Mouse (Mus musculus): Measurements from ENCODE around the gene Gm45021. TPM values are rescaled to one million over a fixed set of nuclear protein-coding genes. Genes with fewer than 3 reads are reported as not detected.
"Not testable (repeated sequence)": the region's sequence is repeated elsewhere in the genome, so short reads cannot be mapped to it uniquely, and the experiment has no call there.

The Gm45021 gene
- total RNA-seq, 2 experiments from 2014 or later = not detected

DNA sequence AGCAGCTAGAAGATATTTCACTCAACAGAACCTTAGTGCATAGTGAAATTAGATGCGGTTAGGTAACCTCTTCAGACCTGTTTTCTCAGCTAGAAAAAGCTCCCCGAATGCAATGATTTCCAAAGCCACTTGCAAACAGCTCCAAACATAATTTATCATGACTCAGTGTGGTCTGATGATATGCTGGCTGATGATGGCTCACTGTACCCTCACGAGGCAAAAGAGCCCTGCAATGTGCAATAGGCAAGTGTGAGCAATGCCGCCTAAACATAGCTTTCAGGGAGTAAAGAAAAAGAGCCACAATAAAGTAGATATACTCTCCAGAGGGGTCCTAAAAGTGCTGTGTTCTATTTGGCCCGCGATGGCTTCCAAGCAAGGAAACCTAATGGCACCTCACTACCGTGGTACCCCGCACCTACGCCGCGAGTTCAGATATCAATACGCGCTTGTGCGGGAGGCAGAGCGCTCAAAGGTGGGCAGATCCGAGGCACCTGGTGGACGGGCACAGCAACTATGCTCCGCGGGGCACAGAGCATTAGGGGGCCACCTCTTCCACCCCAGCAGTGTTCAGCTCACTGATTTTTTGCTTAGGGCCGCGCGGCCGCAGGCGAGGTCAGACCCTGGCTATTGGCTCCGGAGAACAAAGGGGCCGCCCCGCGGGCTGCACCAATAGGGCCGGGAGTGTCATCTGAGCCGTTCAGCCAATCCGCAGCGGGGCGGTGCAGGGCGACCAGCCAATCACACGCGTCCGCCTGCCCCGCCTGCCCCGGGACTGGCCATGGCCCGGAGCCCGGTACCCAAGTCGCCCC is 12.1 kb downstream of the Gm45021 start, which contains the start of gene Zfp775:
TSS of gene Zfp775 (plus strand) at position 793 of the 809 bp plus-strand sequence.
- DNase-seq = peak; percentile 99
- Histone ChIP-seq H3K4me3 (peak within 1 kb of the TSS; percentile 78), H3K27ac (peak within 1 kb of the TSS; percentile 96)
- intact Hi-C loops (cut with DNase I) = no loop called here
- no peak for TF ChIP-seq CTCF (IDR thresholded peaks at IDR 0.05)

GRCm38 (mm10) chr6:48602080-48602741 is 12.8 kb downstream of the Gm45021 start:
- H3K4me3 ChIP-seq = peak overlapping the region; percentile 78
- peak overlapping the region; percentile 96 for H3K27ac ChIP-seq
- TF ChIP-seq CTCF (IDR thresholded peaks at IDR 0.05) = no peak
- peak; percentile 58 for DNase-seq
- intact Hi-C loops (cut with DNase I) = no loop called here

GRCm38 (mm10) chr6:48608124-48608523 is 18.7 kb downstream of the Gm45021 start:
- TF ChIP-seq CTCF (IDR thresholded peaks at IDR 0.05) = no peak
- Histone ChIP-seq H3K4me3 (no peak overlapping the region), H3K27ac (no peak overlapping the region)
- intact Hi-C loops (cut with DNase I) = no loop called here
- DNase-seq = no peak

DNA sequence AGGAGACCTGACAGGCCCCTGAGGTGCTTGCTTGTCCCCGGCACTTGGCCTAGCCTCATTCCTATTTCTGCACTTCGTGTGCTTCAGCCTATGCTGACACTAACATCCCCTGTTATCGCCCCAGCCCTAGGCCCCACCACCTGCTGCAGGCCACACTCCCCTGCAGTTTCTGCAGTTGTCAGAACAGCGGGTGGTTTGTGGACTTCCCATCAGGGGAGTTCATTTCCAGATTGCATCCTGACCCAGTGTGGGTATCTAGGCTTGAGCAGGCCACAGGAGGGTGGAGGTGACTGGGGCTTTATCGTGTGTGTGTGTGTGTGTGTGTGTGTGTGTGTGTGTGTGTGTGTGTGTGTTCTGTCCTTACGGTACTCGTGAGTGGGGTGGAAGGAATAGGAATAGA is 20.1 kb downstream of the Gm45021 start:
- DNase-seq = no peak
- Histone ChIP-seq H3K27ac (no peak overlapping the region), H3K4me3 (no peak overlapping the region)
- no peak for TF ChIP-seq CTCF (IDR thresholded peaks at IDR 0.05)
- intact Hi-C loops (cut with DNase I) = no loop called here

- H3K27ac ChIP-seq = no peak overlapping the region
- no peak for TF ChIP-seq CTCF (IDR thresholded peaks at IDR 0.05)
- H3K4me3 ChIP-seq = no peak overlapping the region
- DNase-seq = no peak
- intact Hi-C loops (cut with DNase I) = no loop called here
These were observed 21.2 kb downstream of the Gm45021 start for GRCm38 (mm10) chr6:48610657-48611056.

- intact Hi-C loops (cut with DNase I) = no loop called here
- Histone ChIP-seq H3K27ac (no peak overlapping the region), H3K4me3 (no peak overlapping the region)
- TF ChIP-seq CTCF (IDR thresholded peaks at IDR 0.05) = no peak
- DNase-seq = no peak
These were observed 24.1 kb downstream of the Gm45021 start for GRCm38 (mm10) chr6:48613464-48613863.

GRCm38 (mm10) chr6:48614756-48615155 is 25.3 kb downstream of the Gm45021 start:
- H3K27ac ChIP-seq = no peak overlapping the region
- no peak for TF ChIP-seq CTCF (IDR thresholded peaks at IDR 0.05)
- no peak for DNase-seq
- no peak overlapping the region for H3K4me3 ChIP-seq
- intact Hi-C loops (cut with DNase I) = no loop called here

DNA sequence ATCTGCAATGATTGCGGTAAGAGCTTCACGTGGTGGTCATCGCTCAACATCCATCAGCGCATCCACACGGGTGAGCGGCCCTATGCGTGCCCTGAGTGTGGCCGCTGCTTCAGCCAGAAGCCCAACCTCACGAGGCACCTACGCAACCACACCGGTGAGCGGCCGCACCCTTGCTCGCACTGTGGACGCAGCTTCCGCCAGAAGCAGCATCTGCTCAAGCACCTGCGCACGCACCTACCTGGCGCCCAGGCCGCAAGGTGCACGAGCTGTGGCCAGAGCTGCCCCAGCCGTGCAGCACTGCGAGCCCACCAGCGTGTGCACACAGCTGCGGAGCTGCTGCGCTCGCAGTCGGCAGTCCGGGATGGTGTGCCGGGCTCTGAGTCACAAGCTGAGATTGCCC is 30.6 kb downstream of the Gm45021 start:
- Histone ChIP-seq H3K27ac (no peak overlapping the region), H3K4me3 (no peak overlapping the region)
- no peak for TF ChIP-seq CTCF (IDR thresholded peaks at IDR 0.05)
- no peak for DNase-seq
- intact Hi-C loops (cut with DNase I) = no loop called here

DNA sequence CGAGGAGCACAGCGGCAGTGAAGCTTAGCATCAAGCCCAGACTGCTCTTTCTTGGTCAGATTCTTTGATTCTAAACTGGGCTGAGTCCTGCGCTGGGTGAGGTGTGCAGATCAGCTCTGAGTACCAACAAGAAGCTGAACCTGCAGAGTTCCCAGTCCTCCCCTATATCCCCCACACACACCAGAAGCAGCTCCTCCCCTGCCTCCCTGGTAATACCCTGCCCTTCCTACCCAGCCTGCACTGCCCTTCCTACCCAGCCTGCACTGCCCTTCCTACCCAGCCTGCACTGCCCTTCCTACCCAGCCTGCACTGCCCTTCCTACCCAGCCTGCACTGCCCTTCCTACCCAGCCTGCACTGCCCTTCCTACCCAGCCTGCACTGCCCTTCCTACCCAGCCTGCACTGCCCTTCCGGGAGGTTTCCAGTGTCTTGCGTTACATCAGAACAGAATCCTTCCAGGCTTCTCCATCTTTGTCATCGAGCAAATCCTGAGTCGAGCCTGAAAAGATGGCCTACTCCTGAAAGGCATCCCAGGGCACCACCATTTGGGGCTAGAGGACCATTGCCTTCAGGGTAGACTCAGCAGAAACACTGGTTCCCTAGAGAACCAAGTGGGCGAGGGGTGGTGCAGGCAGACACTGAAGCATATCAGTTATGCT is 32.9 kb downstream of the Gm45021 start:
- H3K27ac ChIP-seq; H3K4me3 ChIP-seq; DNase-seq; intact Hi-C loops (cut with DNase I): not testable (repeated sequence)

GRCm38 (mm10) chr6:48623460-48623859 is 34.0 kb downstream of the Gm45021 start:
- H3K27ac ChIP-seq = no peak overlapping the region
- no peak for TF ChIP-seq CTCF (IDR thresholded peaks at IDR 0.05)
- DNase-seq = no peak
- H3K4me3 ChIP-seq = no peak overlapping the region
- intact Hi-C loops (cut with DNase I) = no loop called here

DNA sequence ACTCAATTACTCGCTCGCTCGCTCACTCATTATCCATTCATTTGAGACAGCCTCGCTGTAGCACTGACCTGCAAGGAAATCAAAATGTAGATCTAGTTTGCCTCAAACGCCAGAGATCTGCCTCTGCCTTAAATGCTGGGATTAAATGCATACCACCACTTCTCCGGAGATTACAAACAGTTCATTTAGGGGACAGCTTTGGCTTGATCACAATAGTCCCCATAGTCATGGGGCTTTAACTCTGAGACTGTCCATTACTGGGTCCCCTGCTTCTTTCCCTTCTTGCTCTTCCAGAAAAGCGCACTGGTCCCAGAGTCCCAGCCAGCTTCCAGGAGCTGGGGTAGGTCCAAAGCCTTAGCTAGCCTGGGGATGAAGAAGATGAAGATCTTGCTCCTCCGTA is 37.1 kb downstream of the Gm45021 start, which contains the start of gene AI854703:
TSS of gene AI854703 (plus strand) at position 301 of the 400 bp plus-strand sequence.
- intact Hi-C loops (cut with DNase I) = no loop called here
- DNase-seq = no peak
- TF ChIP-seq CTCF (IDR thresholded peaks at IDR 0.05) = no peak

DNA sequence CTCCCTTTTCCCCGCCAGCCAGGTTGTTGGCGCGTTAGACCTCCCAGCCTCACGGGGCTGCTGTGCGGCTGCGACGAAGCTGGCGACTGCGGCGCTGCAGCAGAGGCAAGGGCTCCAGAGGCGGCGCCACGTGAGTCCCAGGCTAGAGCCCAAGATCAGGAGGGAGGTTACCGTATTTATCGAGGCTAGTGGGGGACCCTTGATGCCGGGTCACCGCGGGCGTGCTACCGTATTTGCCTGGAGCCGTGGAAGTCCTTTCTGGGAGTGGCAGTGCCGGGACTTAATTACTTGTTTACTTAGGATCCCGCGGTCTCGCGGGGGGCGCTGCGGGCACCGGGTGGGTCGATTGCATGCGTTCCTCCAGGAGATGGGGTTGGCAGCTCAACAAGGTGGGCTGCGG is 37.6 kb downstream of the Gm45021 start:
- peak; percentile 29 for TF ChIP-seq CTCF (IDR thresholded peaks at IDR 0.05)
- peak overlapping the region; percentile 70 for H3K27ac ChIP-seq
- H3K4me3 ChIP-seq = peak overlapping the region; percentile 81
- peak; percentile 76 for DNase-seq
- intact Hi-C loops (cut with DNase I) = no loop called here

More for the DNA sequence above, 37.1 kb downstream of the Gm45021 start, which contains the start of gene AI854703:
- Histone ChIP-seq H3K27ac (peak within 1 kb of the TSS; percentile 70), H3K4me3 (peak within 1 kb of the TSS; percentile 81)

- Histone ChIP-seq H3K4me3 (peak overlapping the region; percentile 81), H3K27ac (peak overlapping the region; percentile 70)
- no peak for TF ChIP-seq CTCF (IDR thresholded peaks at IDR 0.05)
- intact Hi-C loops (cut with DNase I) = no loop called here
- no peak for DNase-seq
These were observed 38.1 kb downstream of the Gm45021 start for GRCm38 (mm10) chr6:48627511-48627924.

All from gastrocnemius, adult 2 months (tissue).